Mouse (Mus musculus): ENCODE data around the gene Col27a1.

Col27a1 gene

DNA sequence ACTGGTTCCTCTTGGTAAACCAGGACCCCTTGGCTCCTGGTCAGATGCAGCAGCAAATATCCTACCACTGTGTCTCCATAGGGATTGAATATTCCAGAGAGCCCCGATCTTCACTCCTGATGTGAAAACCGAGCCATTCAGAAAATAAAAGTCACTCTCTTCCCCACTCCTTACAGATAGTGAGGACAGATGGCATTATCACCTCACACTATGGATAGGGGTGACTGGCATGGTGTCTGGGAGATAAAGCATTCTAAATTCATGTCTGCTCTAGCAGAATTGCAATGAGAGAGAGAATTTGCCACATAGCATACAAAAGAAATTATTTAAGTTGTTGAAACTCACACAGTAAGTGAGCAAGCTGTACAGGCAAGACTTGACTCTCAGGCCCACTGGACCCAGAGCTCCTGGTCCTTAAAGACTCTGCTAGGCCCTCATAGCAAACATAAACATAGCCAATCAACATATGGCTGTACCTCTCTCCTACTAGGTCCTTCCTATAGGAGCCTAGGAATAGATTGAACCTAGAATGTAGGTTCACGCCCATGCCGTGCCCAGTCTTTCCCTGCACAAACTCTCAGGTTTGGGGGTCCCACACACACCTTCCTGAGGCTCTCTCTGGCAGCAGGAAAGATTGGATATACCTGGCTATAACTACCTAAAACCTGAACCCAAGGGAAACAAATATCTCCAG, 169.0 kb downstream of the Col27a1 start:
- DNase-seq, result no peak

DNA sequence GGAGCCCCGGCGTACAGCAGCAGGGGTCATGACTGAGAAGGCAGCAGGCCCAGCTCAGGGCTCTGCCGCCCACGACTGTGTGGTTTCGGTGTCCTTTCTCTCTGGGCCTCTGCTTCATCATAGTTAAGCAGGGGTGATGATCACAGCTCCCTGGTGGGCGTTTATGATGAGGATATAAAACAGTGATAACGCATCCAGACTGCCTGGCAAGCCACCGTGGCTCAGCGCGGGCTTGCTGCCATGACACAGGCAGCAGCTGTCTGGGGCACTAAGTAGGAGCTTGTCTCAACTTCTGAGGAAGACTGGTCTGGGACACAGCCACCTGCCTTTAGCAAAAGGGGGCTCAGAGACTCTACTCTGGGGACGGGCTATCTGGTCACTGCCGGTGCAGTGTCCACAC, 169.7 kb downstream of the Col27a1 start:
- DNase-seq, result no peak

DNA sequence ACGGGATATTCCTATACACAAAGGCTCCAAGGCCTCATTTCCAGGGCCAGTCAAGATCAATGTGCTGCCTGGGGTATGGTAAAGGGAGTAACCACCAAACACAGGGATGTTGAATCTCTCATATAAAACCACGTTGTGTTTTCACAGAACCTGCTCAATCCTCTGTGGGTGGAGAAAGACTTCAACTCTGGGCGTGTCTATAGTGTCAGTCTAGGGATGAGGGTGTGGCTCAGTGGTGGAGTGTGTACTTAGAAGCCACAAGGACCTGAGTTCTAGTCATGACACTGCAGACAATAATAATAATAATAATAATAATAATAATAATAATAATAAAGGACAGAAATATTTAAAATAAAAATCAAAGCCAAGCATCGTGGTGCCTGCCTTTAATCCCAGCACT, 170.5 kb downstream of the Col27a1 start:
- no peak for DNase-seq

All from kidney, adult 8-10 months (tissue).